Mouse (Mus musculus) testis, adult 2 months (tissue): ENCODE measurements around the gene Tnmd.

Experiments used
- CTCF ChIP-seq: fragments of 200-500 bp; IDR thresholded peaks from 2 replicates; pipeline ENCODE4 v1.5.1; 2012; ENCODE audit warnings: low read depth, mild to moderate bottlenecking, inconsistent platforms, low read length, moderate library complexity; ENCODE audit not compliant: control insufficient read depth, insufficient read depth, insufficient replicate concordance
- POLR2A ChIP-seq: fragments of 200-500 bp; IDR thresholded peaks from 2 replicates; pipeline ENCODE4 v1.6.1; 2012; ENCODE audit warnings: low read depth, mild to moderate bottlenecking, inconsistent platforms, low read length, moderate library complexity; ENCODE audit not compliant: control insufficient read depth

DNA sequence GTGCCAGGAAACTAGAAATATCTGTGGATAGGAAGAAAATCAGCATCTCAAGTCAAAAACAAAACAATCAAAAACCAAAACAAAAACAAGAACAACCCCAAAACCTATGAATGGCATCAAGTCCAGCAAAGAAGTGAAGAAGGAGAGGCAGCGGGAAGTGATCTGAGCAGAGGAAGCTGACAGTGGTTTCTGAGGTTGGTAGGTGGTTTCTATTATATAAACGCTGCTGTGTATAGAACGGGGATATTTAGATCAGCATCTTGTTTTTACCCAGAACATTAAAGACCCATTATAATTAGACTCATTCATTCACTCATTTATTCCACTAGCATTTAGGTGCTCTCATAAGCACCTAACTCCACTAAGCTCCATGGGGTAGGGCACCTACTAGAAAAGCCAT lies 36.5 kb downstream of the Tnmd start:
- TF ChIP-seq CTCF (no peak), POLR2A (no peak)
